Mouse (Mus musculus) G1E (cell line): Measurements from ENCODE around the gene Polr3gl. TPM values are rescaled to one million over a fixed set of nuclear protein-coding genes. Genes with fewer than 3 reads are reported as not detected.

Experiments used
- ATAC-seq: 2 replicates; pipeline ENCODE4 v1.8.0; 2016; ENCODE audit warnings: mild to moderate bottlenecking; ENCODE audit not compliant: insufficient number of reproducible peaks, poor library complexity, low FRiP score, severe bottlenecking; ENCODE audit errors: extremely low read depth
- DNase-seq: peaks from one replicate; pipeline ENCODE4 v3.0.0; 2012; ENCODE audit warnings: low spot score
- H3K27me3 ChIP-seq: 2 replicates; pipeline ENCODE4 v1.6.1; 2012; ENCODE audit warnings: mild to moderate bottlenecking, low read length, inconsistent platforms; ENCODE audit not compliant: insufficient read depth
- H3K36me3 ChIP-seq: replicated peaks from 2 replicates; pipeline ENCODE3; 2012; ENCODE audit warnings: mild to moderate bottlenecking, inconsistent platforms
- H3K4me1 ChIP-seq: 2 replicates; pipeline ENCODE4 v1.6.1; 2012; ENCODE audit warnings: low read depth, low read length, inconsistent platforms, mixed read lengths; ENCODE audit not compliant: insufficient read depth
- H3K4me3 ChIP-seq: 2 replicates; pipeline ENCODE4 v1.5.1; 2012; ENCODE audit warnings: low read depth, mild to moderate bottlenecking, inconsistent platforms, low read length, moderate library complexity, mixed read lengths
- H3K9me3 ChIP-seq: replicated peaks from 2 replicates; pipeline ENCODE4 v1.6.1; 2012; ENCODE audit warnings: inconsistent platforms
- CTCF ChIP-seq: IDR thresholded peaks from 2 replicates; pipeline ENCODE4 v1.5.1; 2012; ENCODE audit warnings: low read depth, low read length, inconsistent platforms, mixed read lengths
- GATA1 ChIP-seq: IDR thresholded peaks from 2 replicates; pipeline ENCODE4 v1.6.1; 2012; ENCODE audit warnings: borderline replicate concordance, low read length, inconsistent platforms, mixed read lengths
- GATA2 ChIP-seq: IDR thresholded peaks from 2 replicates; pipeline ENCODE4 v1.6.1; 2012; ENCODE audit warnings: low read depth, low read length, inconsistent platforms, borderline replicate concordance
- POLR2AphosphoS5 ChIP-seq: IDR thresholded peaks from 2 replicates; pipeline ENCODE4 v1.6.1; 2012; ENCODE audit warnings: low read depth, low read length, inconsistent platforms; ENCODE audit not compliant: insufficient replicate concordance
- TAL1 ChIP-seq: conservative IDR thresholded peaks from 2 replicates; pipeline ENCODE4 v1.6.1; 2012; ENCODE audit warnings: low read depth, low read length, inconsistent platforms, mixed read lengths
- polyA plus RNA-seq: library from polyadenylated mRNA; stranded (reverse); fragments of >175 nt; gene quantifications from 2 replicates; pipeline ENCODE4 v1.2.3, GENCODE M21; 2012
- total RNA-seq, 2 experiments: library from RNA; stranded (forward) in 1 of 2; stranded (reverse) in 1 of 2; fragments of 200-1000 nt in 1 of 2; fragments of >200 nt in 1 of 2; fragmentation: Nextera tagmentation in 1 of 2; gene quantifications; 2 replicates each; pipeline ENCODE4 v1.2.3; 2014 to 2017

The Polr3gl gene
- total and polyA plus RNA-seq, 3 experiments, result 12.0 to 40.7 (median 40.0) TPM

DNA sequence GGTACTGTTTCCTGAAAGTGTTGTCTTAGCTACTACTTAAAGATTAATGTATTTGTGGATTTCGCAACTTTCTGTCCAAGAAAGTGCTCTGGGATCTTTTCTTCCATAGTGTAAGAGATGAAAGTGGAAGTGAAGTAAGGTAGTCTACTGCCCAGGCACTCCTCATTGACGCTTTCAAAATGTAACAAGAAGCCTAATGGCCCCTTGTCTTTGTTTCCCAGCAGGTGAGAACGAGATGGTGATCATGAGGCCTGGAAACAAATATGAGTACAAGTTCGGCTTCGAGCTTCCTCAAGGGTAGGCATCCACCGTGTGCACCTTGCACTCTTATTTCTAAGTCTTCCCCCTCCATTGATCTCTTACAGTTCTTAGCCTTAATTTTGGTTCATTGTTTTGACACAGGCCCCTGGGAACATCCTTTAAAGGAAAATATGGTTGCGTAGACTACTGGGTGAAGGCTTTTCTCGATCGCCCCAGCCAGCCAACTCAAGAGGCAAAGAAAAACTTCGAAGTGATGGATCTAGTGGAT, 35.2 kb downstream of the Polr3gl start:
- Histone ChIP-seq H3K27me3 (no peaks in the 10 kb centered on the region), H3K9me3 (no peaks in the 10 kb centered on the region), H3K4me3 (peak overlapping the region; percentile 80), H3K36me3 (peaks cover 28% of the 10 kb centered on the region), H3K4me1 (peaks cover 52% of the 10 kb centered on the region)
- ATAC-seq (no peak), DNase-seq (no peak)
- TF ChIP-seq TAL1, result no peak
- TF ChIP-seq POLR2AphosphoS5, result no peak

GRCm38 (mm10) chr3:96558159-96558558, 35.8 kb downstream of the Polr3gl start:
- TF ChIP-seq TAL1, result no peak
- no peak for TF ChIP-seq GATA2
- peak; percentile 8; the same call in 1 of the 2 replicates for TF ChIP-seq POLR2AphosphoS5
- no peak for TF ChIP-seq CTCF
- TF ChIP-seq GATA1, result no peak
- Histone ChIP-seq H3K36me3 (peaks cover 28% of the 10 kb centered on the region), H3K9me3 (no peaks in the 10 kb centered on the region), H3K4me1 (peaks cover 56% of the 10 kb centered on the region), H3K27me3 (no peaks in the 10 kb centered on the region), H3K4me3 (peak overlapping the region; percentile 80)
- DNase-seq, result no peak
- no peak for ATAC-seq

DNA sequence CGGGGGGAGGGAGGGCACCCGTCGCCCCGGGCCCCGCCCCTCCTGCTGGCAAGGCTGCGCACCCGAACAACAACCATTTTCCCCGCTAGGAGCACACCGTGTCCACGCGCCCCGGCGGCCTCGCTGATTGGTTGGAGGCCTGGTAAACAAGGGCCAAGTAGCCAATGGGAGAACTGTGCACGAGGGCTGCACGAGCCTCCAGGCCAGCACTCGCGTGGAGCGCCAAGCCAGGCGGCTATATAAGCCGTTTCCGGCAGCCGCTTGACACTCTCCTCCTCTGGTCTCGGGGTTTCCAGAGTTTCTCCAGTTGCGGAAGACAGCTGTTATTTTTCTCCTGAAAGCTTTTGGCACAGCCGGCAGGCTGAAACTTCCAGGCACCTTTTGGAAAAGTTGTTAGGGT, 36.3 kb downstream of the Polr3gl start, which contains the start of gene Txnip:
TSS of gene Txnip (plus strand) at position 264 of the 400 bp plus-strand sequence.
- Histone ChIP-seq H3K27me3 (no peaks in the 10 kb centered on the region), H3K36me3 (peaks cover 28% of the 10 kb centered on the region), H3K4me1 (peaks cover 54% of the 10 kb centered on the region), H3K4me3 (peak within 1 kb of the TSS; percentile 80), H3K9me3 (no peaks in the 10 kb centered on the region)
- ATAC-seq (peak; percentile 93), DNase-seq (peak; percentile 98)
- TF ChIP-seq POLR2AphosphoS5 (peak; percentile 92; the same call in 1 of the 2 replicates), TAL1 (no peak)

- DNase-seq (peak; percentile 58), ATAC-seq (0 out of 2 replicates have a peak, but pooled peaks have one; percentile 19)
- Histone ChIP-seq H3K4me3 (peak overlapping the region; percentile 80), H3K36me3 (peaks cover 26% of the 10 kb centered on the region), H3K9me3 (no peaks in the 10 kb centered on the region), H3K4me1 (peaks cover 51% of the 10 kb centered on the region), H3K27me3 (no peaks in the 10 kb centered on the region)
- no peak for TF ChIP-seq CTCF
- TF ChIP-seq POLR2AphosphoS5, result no peak
- TF ChIP-seq GATA2, result peak; percentile 65; the same call in 1 of the 2 replicates
- no peak for TF ChIP-seq GATA1
These were observed 37.0 kb downstream of the Polr3gl start for GRCm38 (mm10) chr3:96556651-96557635.

- no peak for TF ChIP-seq TAL1
- TF ChIP-seq POLR2AphosphoS5, result no peak
- TF ChIP-seq GATA2, result no peak
- no peak for TF ChIP-seq CTCF
- TF ChIP-seq GATA1, result no peak
- ATAC-seq, result no peak
- peaks cover 20% of the 10 kb centered on the region for H3K36me3 ChIP-seq
- H3K4me1 ChIP-seq, result peaks cover 52% of the 10 kb centered on the region
- no peaks in the 10 kb centered on the region for H3K9me3 ChIP-seq
- H3K4me3 ChIP-seq, result no peak overlapping the region
- no peaks in the 10 kb centered on the region for H3K27me3 ChIP-seq
- DNase-seq, result no peak
These were observed 37.9 kb downstream of the Polr3gl start for GRCm38 (mm10) chr3:96555999-96556614.

- Histone ChIP-seq H3K9me3 (no peaks in the 10 kb centered on the region), H3K27me3 (peaks cover 4% of the 10 kb centered on the region; the same call in 1 of the 2 replicates), H3K4me1 (peaks cover 43% of the 10 kb centered on the region), H3K36me3 (peaks cover 10% of the 10 kb centered on the region), H3K4me3 (no peak overlapping the region)
- DNase-seq, result no peak
- TF ChIP-seq POLR2AphosphoS5, result no peak
- no peak for TF ChIP-seq CTCF
- TF ChIP-seq TAL1, result no peak
- no peak for ATAC-seq
These were observed 38.9 kb downstream of the Polr3gl start for GRCm38 (mm10) chr3:96555041-96555596.
